Mouse (Mus musculus) mesoderm, embryonic 11.5 days (tissue): ENCODE measurements around the gene Gm44503.

ENCODE experiments used
- DNase-seq: peaks from one replicate; pipeline ENCODE4 v3.0.0-alpha.2; 2012; ENCODE audit warnings: low read depth, low spot score

Gm44503 gene

GRCm38 (mm10) chr9:73025818-73026636, 67.4 kb downstream of the Gm44503 start:
- DNase-seq = peak; percentile 56

GRCm38 (mm10) chr9:73030443-73030842, 71.8 kb downstream of the Gm44503 start:
- no peak for DNase-seq

GRCm38 (mm10) chr9:73031421-73031820, 72.8 kb downstream of the Gm44503 start:
- no peak for DNase-seq

GRCm38 (mm10) chr9:73033406-73033805, 74.8 kb downstream of the Gm44503 start:
- DNase-seq = no peak

- DNase-seq = peak; percentile 92
Measured at GRCm38 (mm10) chr9:73039222-73039945, 80.7 kb downstream of the Gm44503 start.

GRCm38 (mm10) chr9:73040080-73040479, 81.4 kb downstream of the Gm44503 start, which contains the start of gene Pigb:
Gene Pigb, minus strand, starts transcription at chr9:73040378.
- no peak for DNase-seq

- DNase-seq = peak; percentile 87
Measured at GRCm38 (mm10) chr9:73044146-73045079, 85.8 kb downstream of the Gm44503 start, which contains the start of gene Rab27a. Gene Rab27a, plus strand, starts transcription at chr9:73044854.

- peak; percentile 21 for DNase-seq
Measured at GRCm38 (mm10) chr9:73045204-73045603, 86.6 kb downstream of the Gm44503 start.

- DNase-seq = no peak
Measured at GRCm38 (mm10) chr9:73045711-73046110, 87.1 kb downstream of the Gm44503 start.

- no peak for DNase-seq
Measured at GRCm38 (mm10) chr9:73047906-73048305, 89.3 kb downstream of the Gm44503 start.

GRCm38 (mm10) chr9:73048927-73049326, 90.3 kb downstream of the Gm44503 start:
- DNase-seq = no peak

GRCm38 (mm10) chr9:73049833-73050232, 91.2 kb downstream of the Gm44503 start:
- no peak for DNase-seq

- no peak for DNase-seq
Measured at GRCm38 (mm10) chr9:73050606-73051005, 92.0 kb downstream of the Gm44503 start.

- DNase-seq = no peak
Measured at GRCm38 (mm10) chr9:73055441-73055911, 96.8 kb downstream of the Gm44503 start.

- no peak for DNase-seq
Measured at GRCm38 (mm10) chr9:73059224-73059623, 100.6 kb downstream of the Gm44503 start.

GRCm38 (mm10) chr9:73063621-73064290, 105.1 kb downstream of the Gm44503 start:
- peak; percentile 34 for DNase-seq
